8 mouse cellular contexts compared by ENCODE assay signal in the genomic region with DNA sequence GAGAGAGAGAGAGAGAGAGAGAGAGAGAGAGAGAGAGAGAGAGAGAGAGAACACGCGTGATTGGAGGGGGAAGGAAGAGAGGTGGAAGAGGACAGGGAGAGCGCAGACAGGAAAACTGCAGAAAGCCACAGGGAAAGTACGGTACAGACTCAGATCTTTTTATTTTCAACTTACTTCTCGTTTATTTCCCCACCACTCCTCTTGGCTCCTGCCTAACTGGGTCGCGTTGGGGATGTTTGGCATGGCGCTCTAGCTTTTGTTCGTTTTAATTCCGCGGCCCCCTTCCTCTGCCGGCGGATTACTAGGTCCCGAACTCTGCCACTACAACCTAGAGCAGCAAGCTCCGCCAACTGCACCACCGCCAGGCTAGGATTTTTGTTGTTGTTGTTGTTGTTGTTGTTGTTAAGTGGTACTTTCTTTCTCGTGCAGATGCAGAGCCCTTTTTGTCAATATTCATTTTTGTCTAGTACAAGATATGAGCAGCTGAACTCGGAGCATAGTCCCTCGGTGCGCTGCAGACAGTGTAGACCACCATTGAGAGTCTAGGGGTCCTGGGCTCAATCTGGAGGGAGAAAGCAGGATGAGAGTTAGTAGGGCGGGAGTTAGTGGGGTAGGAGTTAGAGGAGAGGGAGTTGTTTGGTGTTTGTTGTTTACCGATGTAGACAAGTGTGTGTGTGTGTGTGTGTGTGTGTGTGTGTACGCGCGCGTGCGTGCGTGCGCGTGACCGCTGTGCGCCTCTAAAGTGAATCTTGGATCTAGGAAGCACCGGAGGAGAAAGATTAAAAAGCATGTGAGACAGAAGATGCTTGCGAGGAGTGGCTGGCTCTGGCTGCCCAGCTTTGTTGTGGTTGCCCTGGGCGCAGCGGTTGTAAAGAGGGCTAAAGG. TPM values are rescaled to one million over a fixed set of nuclear protein-coding genes. Genes with fewer than 3 reads are reported as not detected.
A peak's percentile ranks its signal among the peaks of the same experiment; 100 is the strongest.
DNase-seq lines count a peak whose midpoint lies in the region; ATAC-seq and TF ChIP-seq lines count a peak whose summit lies in the region.

No protein-coding gene starts in this region.

- TF ChIP-seq CTCF in midbrain, postnatal 0 days (IDR thresholded peaks at IDR 0.05) = no peak

- 0 out of 2 replicates have a peak, but pooled peaks have one; percentile 13 for ATAC-seq in heart, embryonic 15.5 days (replicated peaks; ENCODE audit: insufficient number of reproducible peaks, insufficient read depth, low FRiP score, low read depth)
- no peak for ATAC-seq in limb, embryonic 12.5 days (ENCODE audit: insufficient number of reproducible peaks, insufficient read depth, low FRiP score, low TSS enrichment, low read depth)
- peak; percentile 14; the same call in 1 of the 2 replicates for ATAC-seq in midbrain, postnatal 0 days (ENCODE audit: low FRiP score)

- H3K9me3 ChIP-seq in heart, embryonic 15.5 days (replicated peaks) = no peaks in the 10 kb centered on the region
- no peaks in the 10 kb centered on the region for H3K9me3 ChIP-seq in limb, embryonic 12.5 days
- H3K9me3 ChIP-seq in midbrain, postnatal 0 days (ENCODE audit: low read length) = no peaks in the 10 kb centered on the region

- H3K27me3 ChIP-seq in heart, embryonic 15.5 days = no peaks in the 10 kb centered on the region; the same call in 1 of the 2 replicates
- H3K27me3 ChIP-seq in limb, embryonic 12.5 days = peaks cover 71% of the 10 kb centered on the region
- H3K27me3 ChIP-seq in midbrain, postnatal 0 days (ENCODE audit: insufficient read depth, low read length) = peaks cover 4% of the 10 kb centered on the region; the same call in 1 of the 2 replicates

- H3K4me3 ChIP-seq in brown adipose tissue, adult 24 weeks (ENCODE audit: insufficient read depth, low read depth, low read length) = peak overlapping the region; percentile 95
- peak overlapping the region; percentile 89 for H3K4me3 ChIP-seq in heart, embryonic 15.5 days
- H3K4me3 ChIP-seq in limb, embryonic 12.5 days (replicated peaks) = peak overlapping the region; percentile 50
- H3K4me3 ChIP-seq in midbrain, postnatal 0 days (ENCODE audit: low read depth, low read length) = peak overlapping the region; percentile 56

- H3K9ac ChIP-seq in heart, embryonic 15.5 days = peak overlapping the region; percentile 73
- peak overlapping the region; percentile 63 for H3K9ac ChIP-seq in limb, embryonic 12.5 days (replicated peaks)
- peak overlapping the region; percentile 13 for H3K9ac ChIP-seq in midbrain, postnatal 0 days (replicated peaks; ENCODE audit: low read length, poor library complexity, severe bottlenecking)

- no peaks in the 10 kb centered on the region for H3K36me3 ChIP-seq in heart, embryonic 15.5 days
- H3K36me3 ChIP-seq in limb, embryonic 12.5 days = no peaks in the 10 kb centered on the region
- H3K36me3 ChIP-seq in midbrain, postnatal 0 days (ENCODE audit: insufficient read depth, low read length) = no peaks in the 10 kb centered on the region

- WGBS in heart, embryonic 15.5 days = under 1% methylated on average over 36 of the region's 36 CpGs
- WGBS in limb, embryonic 12.5 days = under 1% methylated on average over 35 of the region's 36 CpGs
- 1% methylated on average over 36 of the region's 36 CpGs for WGBS in midbrain, postnatal 0 days

- no peaks in the 10 kb centered on the region for H3K4me1 ChIP-seq in brown adipose tissue, adult 24 weeks (ENCODE audit: control insufficient read depth, insufficient read depth, insufficient read length, low read length)
- peaks cover 19% of the 10 kb centered on the region for H3K4me1 ChIP-seq in heart, embryonic 15.5 days (replicated peaks)
- peaks cover 21% of the 10 kb centered on the region for H3K4me1 ChIP-seq in limb, embryonic 12.5 days (replicated peaks)
- H3K4me1 ChIP-seq in midbrain, postnatal 0 days (ENCODE audit: insufficient read depth, low read length) = no peaks in the 10 kb centered on the region

- peak overlapping the region; percentile 23 for H3K27ac ChIP-seq in brown adipose tissue, adult 24 weeks (replicated peaks; ENCODE audit: low read depth, low read length)
- peak overlapping the region; percentile 99 for H3K27ac ChIP-seq in heart, embryonic 15.5 days
- peak overlapping the region; percentile 74 for H3K27ac ChIP-seq in limb, embryonic 12.5 days
- H3K27ac ChIP-seq in midbrain, postnatal 0 days (ENCODE audit: low read depth, low read length) = peak overlapping the region; percentile 84

- DNase-seq in ovary, postnatal 14 days (ENCODE audit: low spot score) = peak; percentile 35
- DNase-seq in ovary, adult 18-20 months (ENCODE audit: low spot score) = no peak
- DNase-seq in midbrain, postnatal 0 days (ENCODE audit: low spot score) = no peak
- DNase-seq in spleen, postnatal 36 days (ENCODE audit: low spot score in 2 of 2) = no peak
- DNase-seq in layer of hippocampus, adult 8-10 months (ENCODE audit: low spot score in 2 of 2) = no peak

- H3K4me2 ChIP-seq in heart, embryonic 15.5 days = peak overlapping the region; percentile 81
- H3K4me2 ChIP-seq in limb, embryonic 12.5 days = peak overlapping the region; percentile 82
- peak overlapping the region; percentile 74 for H3K4me2 ChIP-seq in midbrain, postnatal 0 days (ENCODE audit: low read depth, low read length, poor library complexity, severe bottlenecking)

RNA-seq across cellular contexts. Expression of a gene that starts 0.7 kb away (rescaled TPM):
- 12.2 and 14.6 TPM in 2 replicates for polyA plus RNA-seq in brown adipose tissue, adult 24 weeks (2012; ENCODE audit: insufficient read depth, insufficient read length, missing spikeins)
- 24.0 and 25.7 TPM in 2 replicates for polyA plus RNA-seq in heart, embryonic 15.5 days (2015; fragmentation: Nextera tagmentation; extraction: Ambion mirVana)
- 20.5 and 24.4 TPM in 2 replicates for polyA plus RNA-seq in limb, embryonic 12.5 days (2016; fragmentation: Nextera tagmentation; extraction: Ambion mirVana)
- 121 and 147 TPM in 2 replicates for total RNA-seq in midbrain, postnatal 0 days (2014; rRNA removed)
- 52.1 and 58.3 TPM in 2 replicates for polyA plus RNA-seq in midbrain, postnatal 0 days (2015; fragmentation: Nextera tagmentation; extraction: Ambion mirVana)
- total RNA-seq in layer of hippocampus, adult 8-10 months (2022) = 10 to 100 TPM; 43.4 to 69.1 (median 50.4) TPM

Comparison
In these comparisons a context has a peak if more than half of its experiments do, and no peak if none do; other contexts are left out.
1. H3K27ac ChIP-seq: peak in every context shown above with its lines; median percentile 99 in heart, embryonic 15.5 days; 84 in midbrain, postnatal 0 days; 74 in limb, embryonic 12.5 days; 23 in brown adipose tissue, adult 24 weeks.
2. H3K9ac ChIP-seq: peak in every context shown above with its lines; median percentile 73 in heart, embryonic 15.5 days; 63 in limb, embryonic 12.5 days; 13 in midbrain, postnatal 0 days.